Mouse (Mus musculus): ENCODE measurements at regions not wholly inside any gene's neighbourhood (a gene's known extent, or its start where the extent isn't known, plus 50 kb on each side); places are given as distances from the start of the nearest gene placed in this dataset.
"Not testable (repeated sequence)": the region's sequence is repeated elsewhere in the genome, so short reads cannot be mapped to it uniquely, and the experiment has no call there.

GRCm38 (mm10) chr3:16533643-16534042, 527.4 kb upstream of the Gm5150 start:
- DNase-seq (no peak), ATAC-seq (no peak)
- Histone ChIP-seq H3K4me1 (ENCODE audit: insufficient read depth) (no peaks in the 10 kb centered on the region), H3K27ac (ENCODE audit: low read depth, low read length) (no peak overlapping the region), H3K27me3 (ENCODE audit: insufficient read depth, low read length) (no peaks in the 10 kb centered on the region), H3K36me3 (ENCODE audit: insufficient read depth) (no peaks in the 10 kb centered on the region), H3K9ac (no peak overlapping the region), H3K4me2 (ENCODE audit: low read depth) (no peak overlapping the region), H3K4me3 (ENCODE audit: low read depth, low read length) (no peak overlapping the region), H3K9me3 (ENCODE audit: low read length) (no peaks in the 10 kb centered on the region)
- no peak for TF ChIP-seq CTCF (IDR thresholded peaks at IDR 0.05; ENCODE audit: low read depth)

DNA sequence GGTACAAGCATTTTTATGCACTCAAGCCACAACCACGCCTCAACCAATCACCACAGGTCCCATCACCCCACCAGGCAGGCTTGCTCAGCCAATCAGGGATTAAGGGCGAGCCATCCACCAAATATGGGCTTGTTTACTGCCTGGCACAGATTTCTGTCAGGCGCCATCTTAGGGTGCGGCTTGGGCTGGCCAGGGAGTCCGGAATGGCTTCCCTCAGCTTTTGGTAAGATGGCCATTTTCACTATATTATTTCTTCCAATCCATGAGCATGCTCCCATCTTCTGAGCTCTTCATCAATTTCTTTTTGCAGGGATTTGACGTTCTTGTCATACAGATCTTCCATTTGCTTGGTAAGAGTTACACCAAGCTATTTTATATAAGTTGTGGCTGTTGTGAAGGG, 521.3 kb upstream of the Gm5150 start:
- WGBS = 86% methylated on average over 6 of the region's 6 CpGs
- not testable (repeated sequence) for H3K9me3 ChIP-seq (ENCODE audit: low read length); H3K4me1 ChIP-seq (ENCODE audit: insufficient read depth); H3K9ac ChIP-seq; ATAC-seq; H3K4me3 ChIP-seq (ENCODE audit: low read depth, low read length); H3K4me2 ChIP-seq (ENCODE audit: low read depth); H3K36me3 ChIP-seq (ENCODE audit: insufficient read depth); DNase-seq; H3K27me3 ChIP-seq (ENCODE audit: insufficient read depth, low read length); H3K27ac ChIP-seq (ENCODE audit: low read depth, low read length)

DNA sequence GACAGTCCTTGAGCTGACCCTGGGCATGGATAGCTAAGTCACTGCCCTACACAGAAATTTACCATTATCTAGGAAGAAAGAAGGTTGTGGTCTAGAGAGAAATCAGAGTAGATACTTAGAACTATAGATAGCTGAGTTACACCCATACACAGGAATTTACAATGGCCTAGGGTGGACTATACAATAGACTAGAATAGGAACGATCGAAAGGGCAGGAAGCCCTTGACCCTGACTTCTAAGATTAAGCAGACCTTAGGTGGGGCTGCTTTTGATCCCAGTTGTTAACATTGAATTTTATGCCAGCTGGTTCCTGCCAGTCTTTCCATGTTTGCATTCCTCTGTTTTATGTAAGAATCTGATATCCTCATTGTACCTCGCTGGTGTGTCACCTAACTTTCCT, 482.2 kb upstream of the Gm5150 start:
- not testable (repeated sequence) for DNase-seq; ATAC-seq; H3K36me3 ChIP-seq (ENCODE audit: insufficient read depth); H3K27ac ChIP-seq (ENCODE audit: low read depth, low read length); H3K4me1 ChIP-seq (ENCODE audit: insufficient read depth); H3K27me3 ChIP-seq (ENCODE audit: insufficient read depth, low read length); H3K9me3 ChIP-seq (ENCODE audit: low read length); H3K4me2 ChIP-seq (ENCODE audit: low read depth); H3K4me3 ChIP-seq (ENCODE audit: low read depth, low read length); H3K9ac ChIP-seq
- WGBS = 85% methylated on average over 3 of the region's 3 CpGs

DNA sequence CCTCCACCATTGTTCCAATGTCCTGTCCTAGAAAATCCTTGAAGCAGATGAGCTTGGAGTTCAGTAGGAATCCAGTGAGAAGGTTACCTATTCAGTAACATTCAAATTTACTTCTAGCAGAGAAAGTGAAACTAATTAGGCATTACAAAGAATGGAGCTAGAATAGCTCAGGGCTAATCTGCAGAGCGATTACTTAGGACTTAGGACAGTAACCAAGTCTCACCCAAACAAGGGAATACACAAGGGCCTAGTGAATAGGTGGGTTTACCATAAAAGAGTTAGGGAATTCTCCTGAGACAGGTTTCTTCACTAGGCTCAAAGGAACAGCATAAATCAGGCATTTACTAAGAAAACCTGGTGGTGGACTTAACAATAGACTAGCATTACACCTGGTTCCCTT, 476.5 kb upstream of the Gm5150 start:
- no peak for TF ChIP-seq CTCF (IDR thresholded peaks at IDR 0.05; ENCODE audit: low read depth)
- no peaks in the 10 kb centered on the region for H3K9me3 ChIP-seq (ENCODE audit: low read length)
- WGBS = 53% methylated on average over 1 of the region's 1 CpGs
- H3K27ac ChIP-seq (ENCODE audit: low read depth, low read length) = no peak overlapping the region
- no peaks in the 10 kb centered on the region for H3K27me3 ChIP-seq (ENCODE audit: insufficient read depth, low read length)
- H3K9ac ChIP-seq = no peak overlapping the region
- H3K36me3 ChIP-seq (ENCODE audit: insufficient read depth) = no peaks in the 10 kb centered on the region
- DNase-seq (no peak), ATAC-seq (no peak)
- no peaks in the 10 kb centered on the region for H3K4me1 ChIP-seq (ENCODE audit: insufficient read depth)
- no peak overlapping the region for H3K4me2 ChIP-seq (ENCODE audit: low read depth)
- no peak overlapping the region for H3K4me3 ChIP-seq (ENCODE audit: low read depth, low read length)

DNA sequence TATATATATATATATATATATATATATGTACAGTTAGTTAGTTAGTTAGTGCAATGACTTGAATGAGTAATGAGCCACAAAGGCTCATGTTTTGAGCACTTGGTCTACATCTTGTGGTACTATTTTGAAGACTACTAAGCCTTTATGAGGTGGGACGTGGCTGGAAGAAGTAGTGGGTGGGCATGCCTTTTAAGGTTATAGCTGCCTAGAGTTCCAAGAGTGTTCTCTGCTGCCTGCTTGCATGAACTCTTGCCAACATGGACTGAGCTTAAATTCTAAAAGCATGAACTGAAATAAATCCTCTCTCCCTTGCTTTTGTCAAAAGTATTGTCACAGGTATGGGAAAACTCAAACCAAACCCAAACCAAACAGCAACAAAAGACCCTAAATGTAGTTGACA, 465.1 kb upstream of the Gm5150 start:
- H3K4me3 ChIP-seq (ENCODE audit: low read depth, low read length) = no peak overlapping the region
- no peaks in the 10 kb centered on the region for H3K36me3 ChIP-seq (ENCODE audit: insufficient read depth)
- no peak for ATAC-seq
- H3K9ac ChIP-seq = no peak overlapping the region
- no peaks in the 10 kb centered on the region for H3K9me3 ChIP-seq (ENCODE audit: low read length)
- H3K4me1 ChIP-seq (ENCODE audit: insufficient read depth) = no peaks in the 10 kb centered on the region
- no peak overlapping the region for H3K27ac ChIP-seq (ENCODE audit: low read depth, low read length)
- 86% methylated on average over 1 of the region's 1 CpGs for WGBS
- DNase-seq = no peak
- no peak overlapping the region for H3K4me2 ChIP-seq (ENCODE audit: low read depth)
- no peaks in the 10 kb centered on the region for H3K27me3 ChIP-seq (ENCODE audit: insufficient read depth, low read length)
- no peak for TF ChIP-seq CTCF (IDR thresholded peaks at IDR 0.05; ENCODE audit: low read depth)

GRCm38 (mm10) chr3:16466388-16466787, 460.2 kb upstream of the Gm5150 start:
- WGBS = 9% methylated on average over 9 of the region's 9 CpGs
- DNase-seq (peak; percentile 92), ATAC-seq (peak; percentile 95)
- Histone ChIP-seq H3K9me3 (ENCODE audit: low read length) (no peaks in the 10 kb centered on the region), H3K4me3 (ENCODE audit: low read depth, low read length) (peak overlapping the region; percentile 26), H3K27ac (ENCODE audit: low read depth, low read length) (peak overlapping the region; percentile 24; the same call in 1 of the 2 replicates), H3K9ac (peak overlapping the region; percentile 40; the same call in 1 of the 2 replicates), H3K36me3 (ENCODE audit: insufficient read depth) (no peaks in the 10 kb centered on the region), H3K4me1 (ENCODE audit: insufficient read depth) (no peaks in the 10 kb centered on the region), H3K27me3 (ENCODE audit: insufficient read depth, low read length) (no peaks in the 10 kb centered on the region), H3K4me2 (ENCODE audit: low read depth) (peak overlapping the region; percentile 45)
- TF ChIP-seq CTCF (IDR thresholded peaks at IDR 0.05; ENCODE audit: low read depth) = peak; percentile 90

DNA sequence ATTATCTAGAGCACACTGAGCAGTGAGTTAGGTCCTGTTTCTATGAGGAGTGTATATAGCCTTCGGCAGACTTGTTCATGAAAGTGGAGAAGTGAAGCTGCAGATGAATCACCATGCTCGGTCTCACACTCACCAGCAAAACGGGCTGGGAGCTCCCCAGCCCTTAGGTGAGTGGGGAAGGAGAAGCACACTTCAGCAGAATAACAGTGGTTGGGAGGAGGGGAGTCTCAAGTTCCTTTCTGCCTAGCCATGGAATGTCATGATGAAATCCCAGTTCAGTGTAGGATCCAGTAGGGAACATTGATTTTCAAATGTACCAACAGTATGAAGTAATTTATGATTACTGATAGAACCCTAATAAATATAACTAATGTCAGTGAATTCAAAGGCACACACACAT, 459.1 kb upstream of the Gm5150 start:
- WGBS = 70% methylated on average over 3 of the region's 3 CpGs
- Histone ChIP-seq H3K4me1 (ENCODE audit: insufficient read depth) (no peaks in the 10 kb centered on the region), H3K9ac (no peak overlapping the region), H3K4me3 (ENCODE audit: low read depth, low read length) (no peak overlapping the region), H3K27ac (ENCODE audit: low read depth, low read length) (no peak overlapping the region), H3K9me3 (ENCODE audit: low read length) (no peaks in the 10 kb centered on the region), H3K36me3 (ENCODE audit: insufficient read depth) (no peaks in the 10 kb centered on the region), H3K4me2 (ENCODE audit: low read depth) (no peak overlapping the region), H3K27me3 (ENCODE audit: insufficient read depth, low read length) (no peaks in the 10 kb centered on the region)
- ATAC-seq = no peak
- DNase-seq = no peak
- TF ChIP-seq CTCF (IDR thresholded peaks at IDR 0.05; ENCODE audit: low read depth) = no peak

- TF ChIP-seq CTCF (IDR thresholded peaks at IDR 0.05; ENCODE audit: low read depth) = no peak
- Histone ChIP-seq H3K9ac (no peak overlapping the region), H3K4me1 (ENCODE audit: insufficient read depth) (no peaks in the 10 kb centered on the region), H3K27me3 (ENCODE audit: insufficient read depth, low read length) (no peaks in the 10 kb centered on the region), H3K4me2 (ENCODE audit: low read depth) (no peak overlapping the region), H3K36me3 (ENCODE audit: insufficient read depth) (no peaks in the 10 kb centered on the region), H3K9me3 (ENCODE audit: low read length) (no peaks in the 10 kb centered on the region), H3K27ac (ENCODE audit: low read depth, low read length) (no peak overlapping the region), H3K4me3 (ENCODE audit: low read depth, low read length) (no peak overlapping the region)
- 83% methylated on average over 2 of the region's 2 CpGs for WGBS
- ATAC-seq (no peak), DNase-seq (no peak)
These were observed 458.1 kb upstream of the Gm5150 start for GRCm38 (mm10) chr3:16464301-16464700.

Measured in forebrain, postnatal 0 days (tissue).